Mouse (Mus musculus): ENCODE measurements at regions not wholly inside any gene's neighbourhood (a gene's known extent, or its start where the extent isn't known, plus 50 kb on each side); places are given as distances from the start of the nearest gene placed in this dataset.

GRCm38 (mm10) chr8:36361818-36362217 is 596.2 kb downstream of the Gm19410 start:
- Histone ChIP-seq H3K4me3 (ENCODE audit: control insufficient read depth in 1 of 2, insufficient read depth in 1 of 2, low read depth in 2 of 2, low read length in 2 of 2) (no peak overlapping the region), H3K36me3 (ENCODE audit: control insufficient read depth in 1 of 2, insufficient read depth in 2 of 2, low read length in 2 of 2) (no peaks in the 10 kb centered on the region), H3K79me2 (ENCODE audit: control insufficient read depth, insufficient read depth, low read length, poor library complexity) (no peaks in the 10 kb centered on the region), H3K27me3 (ENCODE audit: control insufficient read depth in 1 of 2, insufficient read depth in 2 of 2, low read length in 2 of 2) (no peaks in the 10 kb centered on the region), H3K9me3 (replicated peaks; ENCODE audit: insufficient read depth, low read length) (no peaks in the 10 kb centered on the region), H3K4me1 (ENCODE audit: control insufficient read depth in 1 of 2, insufficient read depth in 2 of 2, low read length in 2 of 2) (no peaks in the 10 kb centered on the region), H3K9ac (ENCODE audit: control insufficient read depth, low read depth, low read length, poor library complexity, severe bottlenecking) (no peak overlapping the region), H3K27ac (ENCODE audit: control insufficient read depth, low read depth, low read length) (no peak overlapping the region)
- no peak for DNase-seq (ENCODE audit: low read depth, low spot score)
- TF ChIP-seq CHD1 (IDR thresholded peaks at IDR 0.05; ENCODE audit: low read depth, low read length) (no peak), NRF1 (IDR thresholded peaks at IDR 0.05; ENCODE audit: insufficient read depth, low read depth, low read length, poor library complexity, severe bottlenecking) (no peak), UBTF (IDR thresholded peaks at IDR 0.05; ENCODE audit: borderline replicate concordance, insufficient read depth, low read depth, low read length) (no peak), ZMIZ1 (IDR thresholded peaks at IDR 0.05; ENCODE audit: low read depth, low read length) (no peak), HCFC1 (IDR thresholded peaks at IDR 0.05; ENCODE audit: low read depth, low read length) (no peak), ELF1 (IDR thresholded peaks at IDR 0.05; ENCODE audit: low read depth, low read length) (no peak), MYC (IDR thresholded peaks at IDR 0.05; ENCODE audit: low read depth, low read length) (no peak), MXI1 (IDR thresholded peaks at IDR 0.05; ENCODE audit: low read depth, low read length) (no peak), CTCF (IDR thresholded peaks at IDR 0.05 in 2 of 3, conservative IDR thresholded peaks at IDR 0.05 in 1 of 3; ENCODE audit: control insufficient read depth in 1 of 3, insufficient read depth in 1 of 3, low read depth in 2 of 3, low read length in 3 of 3, poor library complexity in 1 of 3, severe bottlenecking in 1 of 3) (no peak), KAT2A (conservative IDR thresholded peaks at IDR 0.05; ENCODE audit: low read depth, low read length) (no peak), EP300 (IDR thresholded peaks at IDR 0.05; ENCODE audit: low read depth in 1 of 2, low read length in 2 of 2) (no peak)

GRCm38 (mm10) chr8:36363291-36363690 is 597.7 kb downstream of the Gm19410 start:
- H3K27ac ChIP-seq (ENCODE audit: control insufficient read depth, low read depth, low read length): no peak overlapping the region
- no peak for TF ChIP-seq MAFK (IDR thresholded peaks at IDR 0.05; ENCODE audit: borderline replicate concordance, low read depth, low read length)
- TF ChIP-seq USF2 (IDR thresholded peaks at IDR 0.05; ENCODE audit: borderline replicate concordance in 1 of 2, insufficient read depth in 1 of 2, low read depth in 1 of 2, low read length in 2 of 2): no peak
- no peak for TF ChIP-seq GABPA (IDR thresholded peaks at IDR 0.05; ENCODE audit: low read depth, low read length)
- TF ChIP-seq E2F4 (IDR thresholded peaks at IDR 0.05; ENCODE audit: borderline replicate concordance, low read depth, low read length): no peak
- no peak for TF ChIP-seq POLR2AphosphoS5 (IDR thresholded peaks at IDR 0.05; ENCODE audit: borderline replicate concordance, low read depth, low read length)
- no peak for TF ChIP-seq POLR2AphosphoS2 (IDR thresholded peaks at IDR 0.05; ENCODE audit: low read length)
- no peak for TF ChIP-seq TBP (IDR thresholded peaks at IDR 0.05; ENCODE audit: low read depth, low read length)
- no peak for TF ChIP-seq RCOR1 (IDR thresholded peaks at IDR 0.05; ENCODE audit: low read depth, low read length)
- TF ChIP-seq RAD21 (IDR thresholded peaks at IDR 0.05; ENCODE audit: low read depth, low read length): no peak
- TF ChIP-seq ZC3H11A (IDR thresholded peaks at IDR 0.05; ENCODE audit: low read depth, low read length): no peak
- TF ChIP-seq NRF1 (IDR thresholded peaks at IDR 0.05; ENCODE audit: insufficient read depth, low read depth, low read length, poor library complexity, severe bottlenecking): no peak
- no peak for TF ChIP-seq MEF2A (IDR thresholded peaks at IDR 0.05; ENCODE audit: extremely low read depth, insufficient replicate concordance, low read depth, low read length, poor library complexity, severe bottlenecking)
- no peak for TF ChIP-seq POLR2A (IDR thresholded peaks at IDR 0.05; ENCODE audit: control insufficient read depth in 1 of 2, insufficient read depth in 1 of 2, low read depth in 1 of 2, low read length in 2 of 2, poor library complexity in 1 of 2)
- TF ChIP-seq CHD2 (IDR thresholded peaks at IDR 0.05; ENCODE audit: low read length): no peak
- no peaks in the 10 kb centered on the region for H3K4me1 ChIP-seq (ENCODE audit: control insufficient read depth in 1 of 2, insufficient read depth in 2 of 2, low read length in 2 of 2)
- H3K36me3 ChIP-seq (ENCODE audit: control insufficient read depth in 1 of 2, insufficient read depth in 2 of 2, low read length in 2 of 2): no peaks in the 10 kb centered on the region
- no peak for DNase-seq (ENCODE audit: low read depth, low spot score)
- no peaks in the 10 kb centered on the region for H3K79me2 ChIP-seq (ENCODE audit: control insufficient read depth, insufficient read depth, low read length, poor library complexity)
- H3K4me3 ChIP-seq (ENCODE audit: control insufficient read depth in 1 of 2, insufficient read depth in 1 of 2, low read depth in 2 of 2, low read length in 2 of 2): no peak overlapping the region
- H3K27me3 ChIP-seq (ENCODE audit: control insufficient read depth in 1 of 2, insufficient read depth in 2 of 2, low read length in 2 of 2): no peaks in the 10 kb centered on the region
- no peaks in the 10 kb centered on the region for H3K9me3 ChIP-seq (replicated peaks; ENCODE audit: insufficient read depth, low read length)
- no peak overlapping the region for H3K9ac ChIP-seq (ENCODE audit: control insufficient read depth, low read depth, low read length, poor library complexity, severe bottlenecking)

Data from MEL (cell line).